Mouse (Mus musculus): Measurements from ENCODE around the gene Bbox1.

Gene Bbox1

DNA sequence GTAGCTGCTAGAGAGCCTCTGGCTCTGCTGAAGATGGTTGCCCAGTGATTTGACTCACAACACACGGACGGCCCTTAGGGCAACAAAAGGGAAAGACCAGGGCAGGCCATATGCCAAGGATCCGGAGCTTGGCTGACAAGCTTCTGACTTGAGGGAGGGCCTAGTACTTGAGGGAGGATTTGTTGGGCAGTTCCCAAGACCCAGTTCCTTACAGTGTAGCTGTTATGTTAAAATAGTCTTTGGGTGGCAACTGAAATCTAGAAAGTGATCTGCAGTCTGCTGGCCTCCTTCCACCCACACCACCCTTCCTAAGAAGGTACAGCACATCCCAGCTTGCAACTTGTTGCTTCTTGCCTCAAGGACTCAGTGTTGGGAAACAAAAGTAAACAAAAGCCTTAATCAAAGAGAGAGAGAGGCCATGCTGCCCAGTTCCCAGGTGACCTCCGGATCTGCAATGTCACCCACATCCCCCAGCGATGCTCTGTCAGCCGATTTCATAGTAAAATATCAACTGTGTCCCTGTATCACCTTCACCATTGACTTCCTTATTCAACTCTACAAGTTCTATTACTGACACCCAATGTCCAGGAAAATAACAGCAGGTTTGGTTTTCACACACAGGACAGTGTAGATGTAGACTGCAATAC, at the start of gene Bbox1:
Gene Bbox1 (minus strand): TSS at position 52 of the 647 bp plus-strand sequence.
- peak; percentile 48 to 52 for DNase-seq (ENCODE audit: low spot score in 2 of 2)

DNA sequence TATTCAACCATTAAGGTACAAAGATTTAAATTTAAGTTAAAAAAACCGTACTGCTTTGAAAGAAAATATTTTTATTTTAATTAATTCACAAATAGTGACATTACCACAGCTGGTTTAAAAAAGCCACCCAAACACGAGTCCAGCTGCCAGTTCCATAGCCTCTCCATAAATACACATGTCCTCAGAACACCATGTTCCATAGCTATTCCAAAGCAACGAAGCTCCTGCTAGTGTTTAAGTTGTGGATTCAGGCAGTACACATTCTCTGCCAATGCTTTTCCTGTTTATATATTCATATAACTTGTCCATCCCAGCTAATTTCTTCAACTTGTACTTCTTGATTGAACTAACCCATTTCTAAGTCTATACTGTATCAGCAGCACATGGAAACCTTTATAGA, 49.5 kb upstream of the Bbox1 start:
- no peak for DNase-seq (ENCODE audit: low spot score in 2 of 2)

DNA sequence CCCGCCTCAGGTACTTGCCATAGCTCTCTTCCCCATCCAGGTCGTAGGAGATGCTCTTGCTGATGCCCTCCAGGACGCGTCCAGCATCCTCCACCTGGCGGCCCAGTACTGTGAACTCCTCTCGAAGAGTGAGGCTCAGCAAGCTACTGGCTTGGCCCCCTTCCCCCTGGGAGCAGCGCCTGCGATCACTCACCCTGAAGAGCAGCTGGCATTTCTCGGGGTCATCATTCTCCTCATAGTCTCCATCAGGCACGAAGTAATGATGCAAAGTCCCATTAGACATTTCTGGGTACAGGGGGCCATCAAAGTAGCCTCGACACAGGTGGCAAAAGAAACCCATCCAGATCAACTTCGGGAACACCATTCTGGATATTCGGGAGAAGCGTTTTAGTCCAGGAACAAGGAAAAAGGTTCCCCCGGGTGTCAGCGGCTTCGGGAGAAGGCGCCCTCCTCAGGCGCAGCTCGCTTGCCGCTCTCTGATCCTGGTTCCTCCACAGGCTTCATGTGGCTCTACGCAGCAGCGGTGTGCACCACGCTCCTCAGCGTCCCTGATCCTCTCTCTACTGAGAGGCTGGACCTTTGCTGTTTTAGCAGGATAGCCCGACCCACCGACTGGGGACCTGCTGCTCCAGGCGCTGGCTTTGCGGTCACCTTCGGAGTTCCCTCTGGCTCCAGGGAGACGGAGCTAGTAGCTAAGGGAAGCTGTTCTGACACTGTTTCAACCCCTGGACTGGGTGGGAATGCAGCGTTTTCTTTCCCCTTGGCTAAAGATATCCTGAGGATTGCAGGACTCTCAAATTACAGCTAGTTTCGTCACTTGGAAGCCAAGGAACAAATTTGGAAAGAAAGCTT, 48.3 kb upstream of the Bbox1 start, which contains the start of gene Fibin:
Gene Fibin (minus strand): TSS at position 752 of the 852 bp plus-strand sequence.
- peak; percentile 43 to 52 for DNase-seq (ENCODE audit: low spot score in 2 of 2)

DNA sequence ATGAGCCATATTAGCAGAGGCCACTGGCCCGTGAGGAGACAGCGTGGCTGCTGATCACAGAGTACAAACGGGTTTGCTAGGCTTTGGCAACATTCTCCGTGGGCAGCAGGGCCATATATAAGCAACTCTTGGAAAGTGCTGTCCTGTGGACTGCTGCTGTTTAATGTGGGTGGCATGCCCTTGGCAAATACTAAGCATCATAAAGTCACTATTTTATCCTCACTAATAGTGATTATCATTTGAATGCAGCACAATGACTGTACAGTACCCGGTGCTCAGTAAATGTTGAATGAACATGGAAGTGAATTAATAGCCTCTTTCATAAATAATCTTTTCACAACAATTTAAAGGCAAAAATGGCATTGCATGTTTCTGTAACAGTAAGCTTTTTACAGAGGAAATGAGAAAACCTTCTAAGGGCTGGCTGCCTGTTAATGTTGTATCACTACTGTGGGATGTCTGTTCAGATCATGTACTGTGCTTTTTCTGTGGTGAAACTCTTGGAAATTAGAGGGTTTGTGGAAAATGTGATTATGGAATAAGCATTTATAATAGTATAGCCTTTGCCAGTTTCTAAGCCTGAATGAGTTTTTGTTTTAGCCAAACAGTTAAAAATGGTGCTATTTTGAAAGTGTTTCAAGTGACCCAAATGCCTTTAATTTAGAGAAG, 39.1 kb upstream of the Bbox1 start:
- no peak for DNase-seq (ENCODE audit: low spot score in 2 of 2)

DNA sequence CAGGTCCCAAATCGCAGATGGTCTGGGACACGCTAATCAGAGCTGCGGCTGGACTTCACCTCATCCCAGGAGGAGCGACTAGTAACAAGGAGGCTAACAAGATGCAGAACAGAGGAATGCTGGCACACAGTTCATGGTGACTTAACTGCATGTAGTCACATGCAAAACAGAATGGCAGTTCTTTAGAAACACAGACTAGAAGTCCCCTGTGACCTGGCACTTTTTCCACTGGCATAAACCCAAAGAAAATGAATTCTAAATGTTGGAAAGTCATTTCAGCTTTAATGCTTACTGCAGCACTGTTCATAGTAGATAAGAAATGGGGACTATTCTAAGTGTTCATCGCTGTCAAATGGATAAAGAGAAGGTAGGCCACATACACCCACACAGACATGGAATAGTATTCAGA, 37.5 kb upstream of the Bbox1 start:
- DNase-seq (ENCODE audit: low spot score in 2 of 2), result no peak

DNA sequence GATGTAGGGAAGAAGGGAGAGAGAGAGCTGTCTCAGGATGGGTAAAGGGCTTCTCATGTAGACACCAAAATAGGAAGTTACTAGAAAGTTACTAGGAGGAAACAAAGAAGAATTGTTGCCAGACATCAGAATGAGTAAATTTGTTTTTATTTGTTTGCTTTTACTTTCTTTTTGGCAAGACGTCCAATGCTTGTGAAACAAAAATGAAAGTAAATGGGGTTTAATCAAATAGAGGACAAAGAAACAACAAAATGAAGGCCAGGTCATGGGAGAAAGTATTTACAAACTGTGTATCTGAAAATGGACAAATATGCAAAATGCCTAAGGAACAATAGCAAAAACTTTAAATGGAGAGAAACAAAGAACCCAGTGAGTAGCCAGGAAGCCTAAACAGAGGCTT, 37.0 kb upstream of the Bbox1 start:
- no peak for DNase-seq (ENCODE audit: low spot score in 2 of 2)

DNA sequence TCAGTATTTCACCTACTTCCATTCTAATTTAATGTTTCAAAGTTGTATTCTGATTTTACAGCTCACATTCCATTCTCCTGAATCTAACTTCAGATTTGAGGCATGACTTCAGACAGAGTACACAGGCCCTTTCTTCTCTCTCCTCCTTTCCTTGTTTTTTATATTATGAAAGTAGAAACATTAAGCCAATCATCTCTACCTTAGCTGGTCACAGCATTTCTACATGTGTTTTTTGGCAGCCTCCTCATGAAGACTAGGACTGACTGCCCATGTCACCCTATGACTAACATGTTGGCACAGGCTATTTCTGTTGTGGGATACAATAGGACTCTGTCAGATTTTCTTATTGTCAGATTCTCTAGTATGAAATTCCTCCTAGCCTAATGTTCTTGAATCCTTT, 14.6 kb upstream of the Bbox1 start:
- DNase-seq (ENCODE audit: low spot score in 2 of 2), result no peak

DNA sequence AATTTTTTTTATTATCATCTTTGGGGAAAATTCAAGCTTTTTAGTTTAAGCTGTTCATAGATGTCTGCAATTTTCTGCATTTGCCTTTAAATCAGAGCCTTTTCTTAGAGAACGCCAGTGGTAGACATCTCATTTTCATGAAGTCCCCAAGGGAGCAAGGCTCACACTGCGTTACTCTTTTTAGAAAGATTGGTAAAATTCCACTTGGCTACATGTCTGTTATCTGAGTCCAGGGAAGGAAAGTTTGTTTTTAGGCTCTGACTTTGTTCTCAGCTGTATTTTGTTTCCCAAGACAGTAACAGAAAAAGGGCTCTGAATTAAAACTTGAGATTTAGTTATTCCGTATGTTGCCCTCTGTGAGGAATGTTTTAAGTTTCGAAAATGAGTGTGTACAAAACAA, 5.6 kb upstream of the Bbox1 start:
- DNase-seq (ENCODE audit: low spot score in 2 of 2), result no peak

DNA sequence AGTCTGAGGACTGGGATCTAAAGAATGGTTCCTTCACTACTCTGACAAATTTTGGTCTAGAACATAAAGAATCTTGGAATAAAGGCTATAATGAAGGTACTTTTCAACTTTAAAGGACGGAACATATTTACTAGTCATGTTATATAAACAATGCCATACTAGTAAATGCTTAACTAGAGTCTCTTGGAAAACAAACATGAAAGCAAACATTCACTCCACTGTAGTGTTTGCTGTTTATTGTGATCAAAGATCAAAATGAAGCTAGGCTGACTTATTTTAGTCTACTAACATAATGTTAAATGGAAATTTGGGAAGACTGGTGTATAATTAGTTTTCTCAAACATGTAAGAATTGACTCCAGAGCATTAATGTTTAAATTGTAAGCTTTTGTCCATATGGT, 4.9 kb upstream of the Bbox1 start:
- no peak for DNase-seq (ENCODE audit: low spot score in 2 of 2)

DNA sequence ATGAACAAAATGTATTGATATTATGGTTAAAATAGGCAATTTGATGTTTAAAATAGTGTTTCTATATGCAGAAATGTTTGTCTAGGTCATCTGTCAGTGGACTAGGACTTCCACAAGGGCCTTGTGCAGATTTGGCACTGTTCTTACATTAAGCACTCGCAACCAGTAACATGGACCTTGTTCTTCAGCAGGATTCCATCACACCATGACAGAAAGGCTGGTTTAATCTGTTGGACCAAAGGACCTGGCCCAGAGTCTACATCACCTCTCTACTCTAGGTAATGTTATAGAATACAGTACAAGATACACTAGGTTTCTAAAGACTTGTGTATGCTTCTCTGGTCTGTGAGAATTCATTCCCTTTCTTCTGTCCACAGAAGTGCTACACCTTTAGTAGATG, 4.4 kb upstream of the Bbox1 start:
- no peak for DNase-seq (ENCODE audit: low spot score in 2 of 2)

DNA sequence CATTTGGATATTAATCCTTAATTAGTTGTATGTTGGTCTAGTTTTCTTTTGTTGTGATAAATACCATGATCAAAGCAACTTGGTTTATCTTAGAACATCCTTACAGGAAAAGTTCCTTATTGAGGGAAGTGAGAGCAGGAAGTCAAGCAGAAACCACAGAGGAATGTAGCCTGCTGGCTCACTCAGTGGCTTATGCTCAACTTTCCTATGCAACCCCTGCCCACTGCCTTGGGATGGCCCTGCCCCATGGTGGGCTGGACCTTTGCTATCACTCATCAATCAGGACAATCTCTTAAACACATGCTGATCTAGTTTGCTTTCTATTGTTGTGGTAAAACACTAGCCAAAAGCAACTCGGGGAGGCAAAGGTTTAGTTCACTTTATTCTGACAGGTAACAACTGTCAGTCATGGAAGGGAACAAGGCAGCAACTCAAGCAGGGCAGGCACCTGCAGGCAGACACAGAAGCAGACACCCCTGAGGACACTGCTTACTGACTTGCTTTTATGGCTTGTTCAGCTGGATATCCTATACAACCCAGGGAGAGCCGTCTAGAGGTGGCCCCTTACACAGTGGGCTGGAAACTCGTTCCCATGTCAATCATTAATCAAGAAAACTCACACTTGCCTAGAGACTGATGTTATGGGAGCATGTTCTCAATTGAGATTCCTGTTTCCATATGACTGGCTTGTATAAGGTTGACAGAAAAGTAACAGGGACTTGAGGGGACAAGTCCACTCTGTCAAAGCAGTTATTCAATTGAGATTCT, 1.9 kb upstream of the Bbox1 start:
- DNase-seq (ENCODE audit: low spot score in 2 of 2), result no peak

DNA sequence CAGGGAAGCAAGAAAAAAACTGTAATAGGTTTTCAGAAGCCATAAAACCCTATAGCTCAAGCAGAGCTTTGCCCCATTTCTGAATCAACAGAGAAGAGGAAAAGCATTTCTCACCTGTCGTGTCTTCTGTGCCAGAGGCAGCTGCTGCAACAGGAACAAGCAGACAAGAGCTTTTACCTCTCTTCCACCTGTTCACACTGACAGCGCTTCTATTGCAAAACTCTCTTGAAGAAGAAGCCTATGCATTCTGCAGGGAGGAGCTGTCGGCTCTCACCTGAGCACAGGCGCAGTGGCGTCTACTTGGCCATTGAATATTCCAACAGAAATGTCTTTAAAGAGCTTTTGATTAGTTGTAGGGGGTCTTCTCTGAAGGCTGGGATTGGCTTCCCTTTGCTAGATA, 286 bp downstream of the Bbox1 start:
- no peak for DNase-seq (ENCODE audit: low spot score in 2 of 2)

DNA sequence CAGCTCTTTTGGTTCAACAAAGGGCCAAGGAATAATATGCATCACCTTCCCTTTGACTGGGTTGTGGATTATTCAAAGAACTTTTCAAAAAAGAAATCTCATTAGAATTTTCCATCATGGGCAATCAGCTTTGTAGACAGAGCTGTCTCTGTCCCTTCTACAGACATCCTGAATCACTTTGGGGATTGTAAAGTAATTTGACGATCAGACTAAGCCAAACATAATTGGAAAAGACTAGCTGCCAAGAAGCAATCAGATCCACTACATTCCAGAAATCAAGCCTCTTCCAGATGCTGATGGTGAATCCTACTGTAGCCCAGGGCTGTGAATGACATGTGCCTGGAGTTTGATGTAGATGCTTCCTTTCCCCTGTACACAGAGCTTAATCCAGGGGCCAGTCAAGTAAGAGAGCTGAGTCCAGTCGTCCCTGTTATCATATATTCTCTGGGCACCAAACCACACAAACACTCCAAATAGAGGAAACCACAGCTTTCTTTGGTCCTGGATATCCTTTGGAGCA, 995 bp downstream of the Bbox1 start:
- DNase-seq (ENCODE audit: low spot score in 2 of 2), result no peak

DNA sequence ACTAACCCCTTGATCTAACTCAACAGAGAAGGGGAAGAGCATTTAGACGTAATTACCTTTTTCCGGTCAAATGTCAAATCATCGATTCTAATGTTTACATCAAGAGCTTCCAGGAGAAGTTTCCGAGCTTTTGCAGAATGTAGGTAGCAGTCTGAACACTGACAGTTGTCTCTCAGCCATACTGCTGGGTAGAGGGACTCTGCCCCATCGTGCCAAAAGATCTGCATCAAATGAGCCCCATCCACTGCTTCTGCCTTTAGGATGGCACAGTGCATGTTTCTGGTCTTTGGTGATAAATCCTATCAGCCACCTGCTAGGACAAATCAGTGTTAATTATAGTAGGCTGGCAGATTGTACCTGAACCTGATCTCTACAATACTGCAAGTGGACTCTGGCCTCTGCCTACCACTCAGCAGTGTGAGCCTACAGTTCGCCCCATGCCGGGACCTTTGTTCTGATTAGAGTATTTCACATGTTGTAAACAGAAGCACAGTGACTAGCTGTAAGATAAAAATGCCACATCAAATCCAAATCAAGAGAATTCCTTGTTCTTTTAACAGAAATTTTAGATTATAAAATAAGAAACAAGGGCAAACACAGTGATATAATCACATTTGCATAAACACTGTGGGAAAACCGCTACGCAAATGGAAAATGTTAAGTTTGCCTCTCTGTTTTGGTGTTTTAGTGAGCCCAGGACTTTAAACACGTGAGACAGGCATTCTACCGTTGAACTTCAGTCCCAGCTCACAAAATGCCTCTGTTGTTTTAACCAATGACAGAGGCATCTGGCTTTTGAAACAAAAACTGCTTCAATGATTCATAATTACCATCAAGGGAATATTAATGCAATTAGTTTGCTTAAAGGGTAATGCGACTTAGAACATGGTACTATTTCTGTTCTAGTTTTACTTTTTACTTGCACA, 8.7 kb downstream of the Bbox1 start:
- no peak for DNase-seq (ENCODE audit: low spot score in 2 of 2)

DNA sequence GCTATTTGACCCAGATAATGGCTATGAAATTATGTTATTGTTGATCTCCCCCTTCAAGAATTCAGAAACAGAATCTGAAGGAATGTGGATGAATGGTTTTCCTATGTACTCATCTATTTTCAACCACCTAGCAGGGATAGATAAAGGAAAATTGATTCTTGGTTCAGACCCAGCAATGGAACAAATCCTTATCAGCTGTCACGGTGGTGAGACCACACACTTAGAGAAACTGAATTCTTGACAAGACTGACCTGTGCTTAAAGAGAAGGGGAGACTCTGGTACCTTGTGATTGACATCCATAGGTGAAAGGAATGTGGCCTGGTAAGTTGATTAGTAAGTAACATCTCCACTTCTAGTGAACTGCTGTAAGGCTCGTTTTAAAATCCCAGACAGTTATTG, 12.1 kb downstream of the Bbox1 start:
- no peak for DNase-seq (ENCODE audit: low spot score in 2 of 2)

DNA sequence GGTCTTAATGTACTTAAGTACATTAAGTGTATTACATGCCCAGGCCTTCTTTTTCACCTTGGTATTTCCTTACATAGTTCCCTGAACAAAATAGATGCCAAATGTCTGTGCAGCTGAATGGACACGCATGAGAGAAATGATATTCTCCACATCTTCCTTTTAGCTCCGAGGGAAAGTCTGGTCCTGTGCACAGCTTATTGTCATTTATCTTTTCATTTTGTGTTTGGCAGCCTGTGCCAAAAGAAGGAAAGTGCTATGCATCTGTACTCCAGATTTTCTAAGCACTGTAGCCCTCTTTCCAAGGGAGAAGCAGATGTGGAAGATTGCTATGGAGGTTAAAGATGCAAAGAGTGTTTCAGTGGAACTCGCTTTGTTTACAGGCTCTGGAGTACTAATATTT, 13.0 kb downstream of the Bbox1 start:
- no peak for DNase-seq (ENCODE audit: low spot score in 2 of 2)

DNA sequence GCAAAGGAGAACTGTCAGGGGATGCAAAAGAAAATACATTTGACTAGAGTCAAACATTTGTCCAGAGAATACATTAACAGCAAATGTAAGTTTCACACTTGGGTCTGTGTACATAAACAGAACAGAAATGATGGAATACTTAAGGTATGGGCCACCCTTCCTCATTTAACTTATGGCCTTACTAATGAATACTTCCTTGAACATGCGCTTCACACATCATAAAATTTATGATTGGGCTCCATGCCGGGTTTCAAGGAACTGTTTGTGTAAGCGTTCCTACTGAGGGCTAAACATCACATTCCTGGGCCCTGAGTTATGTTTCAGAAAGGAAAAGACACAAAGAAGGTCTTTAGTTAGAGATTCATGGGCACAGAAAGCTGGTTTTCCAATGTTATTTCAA, 19.4 kb downstream of the Bbox1 start:
- DNase-seq (ENCODE audit: low spot score in 2 of 2), result no peak

DNA sequence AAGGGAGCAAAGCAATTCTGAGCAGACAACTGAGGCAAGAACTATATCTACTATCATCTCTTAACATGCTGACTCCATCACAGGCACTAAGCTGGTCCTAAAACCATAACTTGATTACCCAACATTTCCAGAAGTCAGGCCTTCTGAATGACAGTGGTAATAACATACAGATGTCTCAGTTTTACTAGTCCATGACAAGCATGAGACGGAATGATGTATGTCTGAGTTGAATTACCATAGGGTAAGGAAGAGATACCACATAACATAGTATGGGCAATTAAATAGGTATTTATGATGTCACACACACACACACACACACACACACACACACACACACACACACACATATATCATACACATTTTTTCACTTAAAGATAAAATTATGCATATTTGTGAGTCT, 26.4 kb downstream of the Bbox1 start:
- DNase-seq (ENCODE audit: low spot score in 2 of 2), result no peak

DNA sequence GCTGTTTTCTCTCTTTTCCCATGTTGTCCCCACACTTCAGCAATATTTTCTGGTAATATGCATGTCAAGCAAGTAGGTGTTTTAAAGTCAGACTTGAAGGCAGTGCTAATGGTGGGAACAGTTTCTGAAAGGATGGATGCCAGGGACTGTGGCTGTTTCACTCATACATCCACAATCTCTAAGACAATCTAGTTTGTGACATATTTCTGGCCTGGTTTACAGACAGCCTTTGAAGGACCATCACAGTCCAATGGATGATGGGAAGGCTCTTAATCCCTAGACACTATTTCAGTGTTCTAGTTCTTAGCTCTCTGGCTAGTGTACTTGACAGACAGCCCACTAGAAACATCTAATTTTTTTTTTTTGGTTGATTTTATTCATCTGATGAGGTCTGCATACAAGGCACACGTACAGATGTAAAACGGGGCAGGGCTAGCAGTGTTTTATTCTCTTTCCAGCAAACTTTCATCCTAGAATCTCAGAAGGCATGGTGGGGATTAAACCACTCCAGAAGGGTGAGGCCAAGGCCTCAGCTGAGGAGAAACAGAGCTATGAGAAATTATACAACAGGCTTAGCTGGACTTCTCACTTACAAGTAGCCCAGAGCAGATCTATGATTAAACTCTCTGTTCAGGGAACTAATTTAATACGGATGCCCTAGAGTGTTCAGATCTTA, 28.4 kb downstream of the Bbox1 start:
- DNase-seq (ENCODE audit: low spot score in 2 of 2), result no peak

DNA sequence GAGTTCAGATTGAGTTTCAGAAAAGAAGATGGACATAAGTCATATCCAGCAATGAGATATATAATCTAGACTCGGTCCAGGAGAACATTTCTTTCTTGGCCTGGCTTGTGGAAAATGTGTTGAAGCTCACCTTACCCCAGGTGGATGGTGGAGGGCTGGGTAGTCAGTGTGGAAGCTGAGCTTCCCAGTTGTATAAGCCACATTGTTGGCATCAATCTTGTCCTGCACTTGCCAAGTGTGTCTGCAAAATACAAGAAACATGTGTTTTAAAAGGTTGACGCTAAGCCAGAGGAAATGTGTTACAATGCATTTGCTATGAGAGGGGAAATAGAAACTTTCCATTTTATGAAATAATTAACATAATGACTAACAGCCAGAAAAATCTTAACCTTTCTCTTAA, 38.9 kb downstream of the Bbox1 start:
- DNase-seq (ENCODE audit: low spot score in 2 of 2), result no peak

All from urinary bladder, postnatal 36 days (tissue).